Mouse (Mus musculus): Measurements from ENCODE around the gene Vmn1r223. TPM values are rescaled to one million over a fixed set of nuclear protein-coding genes. Genes with fewer than 3 reads are reported as not detected.
"Not testable (repeated sequence)": the region's sequence is repeated elsewhere in the genome, so short reads cannot be mapped to it uniquely, and the experiment has no call there.

Gene Vmn1r223
- not detected in 2 replicates for polyA plus RNA-seq (2011; ENCODE audit: insufficient read depth, insufficient read length, low replicate concordance, missing spikeins)

GRCm38 (mm10) chr13:23246834-23247233, at the start of gene Vmn1r223:
Vmn1r223 (plus strand) TSS chr13:23247134.
- H3K4me1 ChIP-seq (ENCODE audit: control insufficient read depth, insufficient read depth, low read length); H3K4me3 ChIP-seq (replicated peaks; ENCODE audit: control insufficient read depth, low read depth, low read length); H3K27ac ChIP-seq (ENCODE audit: control insufficient read depth, insufficient read depth, low read depth, low read length, poor library complexity): not testable (repeated sequence)
- 67% methylated on average over 1 of the region's 1 CpGs for WGBS

GRCm38 (mm10) chr13:23203885-23204284, 43.0 kb upstream of the Vmn1r223 start:
- 70% methylated on average over 1 of the region's 1 CpGs for WGBS
- not testable (repeated sequence) for H3K4me3 ChIP-seq (replicated peaks; ENCODE audit: control insufficient read depth, low read depth, low read length); H3K4me1 ChIP-seq (ENCODE audit: control insufficient read depth, insufficient read depth, low read length); H3K27ac ChIP-seq (ENCODE audit: control insufficient read depth, insufficient read depth, low read depth, low read length, poor library complexity)

GRCm38 (mm10) chr13:23213827-23214226, 33.1 kb upstream of the Vmn1r223 start, which contains the start of gene Vmn1r221:
Vmn1r221 (plus strand) TSS chr13:23214127.
- H3K27ac ChIP-seq (ENCODE audit: control insufficient read depth, insufficient read depth, low read depth, low read length, poor library complexity); H3K4me3 ChIP-seq (replicated peaks; ENCODE audit: control insufficient read depth, low read depth, low read length); H3K4me1 ChIP-seq (ENCODE audit: control insufficient read depth, insufficient read depth, low read length): not testable (repeated sequence)
- 65% methylated on average over 2 of the region's 2 CpGs for WGBS

GRCm38 (mm10) chr13:23235847-23236246, 11.1 kb upstream of the Vmn1r223 start, which contains the start of gene Vmn1r222:
Vmn1r222 (minus strand) TSS chr13:23235947.
- not testable (repeated sequence) for H3K4me3 ChIP-seq (replicated peaks; ENCODE audit: control insufficient read depth, low read depth, low read length); H3K4me1 ChIP-seq (ENCODE audit: control insufficient read depth, insufficient read depth, low read length); H3K27ac ChIP-seq (ENCODE audit: control insufficient read depth, insufficient read depth, low read depth, low read length, poor library complexity)

- no peaks in the 10 kb centered on the region for H3K4me1 ChIP-seq (ENCODE audit: control insufficient read depth, insufficient read depth, low read length)
- no peak overlapping the region for H3K4me3 ChIP-seq (replicated peaks; ENCODE audit: control insufficient read depth, low read depth, low read length)
- TF ChIP-seq POLR2A (IDR thresholded peaks at IDR 0.05; ENCODE audit: borderline replicate concordance, control insufficient read depth, low read depth, low read length), result no peak
- no peak for TF ChIP-seq CTCF (IDR thresholded peaks at IDR 0.05; ENCODE audit: control insufficient read depth, insufficient read depth, low read length)
- no peak overlapping the region for H3K27ac ChIP-seq (ENCODE audit: control insufficient read depth, insufficient read depth, low read depth, low read length, poor library complexity)
- 85% methylated on average over 2 of the region's 2 CpGs for WGBS
Measured at GRCm38 (mm10) chr13:23258546-23259048, 11.7 kb downstream of the Vmn1r223 start.

GRCm38 (mm10) chr13:23268606-23269005, 21.7 kb downstream of the Vmn1r223 start:
- not testable (repeated sequence) for H3K4me3 ChIP-seq (replicated peaks; ENCODE audit: control insufficient read depth, low read depth, low read length); H3K4me1 ChIP-seq (ENCODE audit: control insufficient read depth, insufficient read depth, low read length); H3K27ac ChIP-seq (ENCODE audit: control insufficient read depth, insufficient read depth, low read depth, low read length, poor library complexity)
- WGBS, result 78% methylated on average over 3 of the region's 3 CpGs

- H3K4me3 ChIP-seq (replicated peaks; ENCODE audit: control insufficient read depth, low read depth, low read length); H3K4me1 ChIP-seq (ENCODE audit: control insufficient read depth, insufficient read depth, low read length); H3K27ac ChIP-seq (ENCODE audit: control insufficient read depth, insufficient read depth, low read depth, low read length, poor library complexity): not testable (repeated sequence)
- WGBS, result 41% methylated on average over 4 of the region's 4 CpGs
Measured at GRCm38 (mm10) chr13:23269127-23269526, 22.2 kb downstream of the Vmn1r223 start.

GRCm38 (mm10) chr13:23269681-23270080, 22.7 kb downstream of the Vmn1r223 start:
- Histone ChIP-seq H3K4me1 (ENCODE audit: control insufficient read depth, insufficient read depth, low read length) (no peaks in the 10 kb centered on the region), H3K4me3 (replicated peaks; ENCODE audit: control insufficient read depth, low read depth, low read length) (no peak overlapping the region), H3K27ac (ENCODE audit: control insufficient read depth, insufficient read depth, low read depth, low read length, poor library complexity) (no peak overlapping the region)
- WGBS, result 28% methylated on average over 11 of the region's 11 CpGs
- TF ChIP-seq POLR2A (IDR thresholded peaks at IDR 0.05; ENCODE audit: borderline replicate concordance, control insufficient read depth, low read depth, low read length) (no peak), CTCF (IDR thresholded peaks at IDR 0.05; ENCODE audit: control insufficient read depth, insufficient read depth, low read length) (no peak)

GRCm38 (mm10) chr13:23270321-23271101, 23.6 kb downstream of the Vmn1r223 start:
- H3K4me1 ChIP-seq (ENCODE audit: control insufficient read depth, insufficient read depth, low read length), result no peaks in the 10 kb centered on the region
- H3K27ac ChIP-seq (ENCODE audit: control insufficient read depth, insufficient read depth, low read depth, low read length, poor library complexity), result no peak overlapping the region
- WGBS, result 10% methylated on average over 34 of the region's 34 CpGs
- no peak overlapping the region for H3K4me3 ChIP-seq (replicated peaks; ENCODE audit: control insufficient read depth, low read depth, low read length)
- TF ChIP-seq POLR2A (IDR thresholded peaks at IDR 0.05; ENCODE audit: borderline replicate concordance, control insufficient read depth, low read depth, low read length) (no peak), CTCF (IDR thresholded peaks at IDR 0.05; ENCODE audit: control insufficient read depth, insufficient read depth, low read length) (no peak)
